Mouse (Mus musculus) brain, embryonic 14.5 days (tissue): ENCODE data around the gene Ncan.

ENCODE experiments used
- CTCF ChIP-seq: fragments of 200-500 bp; IDR thresholded peaks from 2 replicates; pipeline ENCODE4 v1.5.1; 2012; ENCODE audit warnings: inconsistent platforms, mild to moderate bottlenecking, moderate library complexity, borderline replicate concordance; ENCODE audit not compliant: insufficient read depth, insufficient read length; ENCODE audit errors: extremely low read depth
- POLR2A ChIP-seq: fragments of 200-500 bp; IDR thresholded peaks from 2 replicates; pipeline ENCODE4 v1.6.1; 2012; ENCODE audit warnings: mild to moderate bottlenecking, inconsistent platforms, borderline replicate concordance; ENCODE audit not compliant: poor library complexity, insufficient read depth, insufficient read length, severe bottlenecking; ENCODE audit errors: extremely low read depth

- TF ChIP-seq CTCF (no peak), POLR2A (no peak)
Observed at GRCm38 (mm10) chr8:70152537-70153257, 32.0 kb upstream of the Ncan start.
